Mouse (Mus musculus) heart, adult 18-20 months (tissue): ENCODE measurements at regions not wholly inside any gene's neighbourhood (a gene's known extent, or its start where the extent isn't known, plus 50 kb on each side); places are given as distances from the start of the nearest gene placed in this dataset.
A peak's percentile ranks its signal among the peaks of the same experiment; 100 is the strongest.

Source experiments
- DNase-seq, 2 experiments: peaks; one replicate each; pipeline ENCODE4 v3.0.0; 2021 to 2022; ENCODE audit warnings: mixed read lengths in 1 of 2

DNA sequence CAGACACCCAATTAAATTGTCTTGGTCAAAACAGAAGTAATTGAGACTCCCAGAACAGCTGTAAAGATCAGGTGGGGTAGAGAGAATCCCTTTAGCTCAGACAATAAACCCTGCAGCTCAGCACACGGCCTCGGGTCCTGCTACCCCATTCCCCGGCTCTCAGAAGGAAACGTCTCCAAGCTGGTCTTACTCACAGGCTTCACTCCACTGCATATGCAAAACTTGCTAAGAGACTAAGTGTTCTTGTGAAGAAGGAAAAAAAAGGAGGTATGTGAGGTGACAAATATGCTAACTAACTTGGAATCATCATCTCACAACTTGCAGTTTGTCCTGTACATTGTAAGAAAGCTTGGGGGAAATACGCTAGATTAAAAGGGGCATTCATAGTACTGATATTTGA lies 79.6 kb upstream of the Ipo5 start:
- DNase-seq, result no peak

DNA sequence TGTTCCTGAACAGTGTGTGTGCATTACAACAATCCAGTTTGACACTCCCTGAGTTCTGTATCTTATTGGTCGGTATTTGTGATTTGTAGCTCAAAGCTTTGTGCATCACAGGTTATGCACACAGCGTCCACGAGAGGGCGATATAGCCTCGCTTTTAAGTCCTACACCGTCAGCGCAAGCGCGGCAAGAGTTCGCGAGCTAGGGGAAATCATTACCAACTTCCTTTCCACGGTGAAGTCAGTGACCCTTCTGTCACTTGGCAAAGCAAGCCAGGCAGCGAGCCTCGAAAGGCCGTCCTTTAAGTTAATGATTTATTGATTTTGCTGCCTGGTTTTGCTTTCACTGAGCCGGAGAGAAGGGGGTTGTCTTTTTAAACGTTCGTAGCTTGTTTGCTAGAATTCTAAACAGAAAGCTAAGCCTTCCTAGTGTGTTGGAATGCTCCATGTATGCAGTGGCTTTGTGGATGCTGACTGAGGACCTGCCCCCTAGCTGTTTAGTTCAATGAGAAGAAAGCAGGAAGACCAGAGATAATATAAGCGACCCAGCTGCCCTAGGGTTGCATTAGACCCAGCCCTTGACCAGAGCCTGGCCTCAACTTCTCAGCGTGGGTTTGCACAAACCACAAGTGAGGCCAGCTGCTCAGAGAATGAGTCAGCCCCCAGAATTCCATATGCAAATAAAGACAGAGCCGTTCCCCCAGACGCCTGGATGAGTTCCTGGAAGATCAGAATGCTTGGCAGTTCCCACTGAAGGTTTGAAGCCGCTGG lies 79.0 kb upstream of the Ipo5 start:
- DNase-seq, result peak; percentile 92 to 94

DNA sequence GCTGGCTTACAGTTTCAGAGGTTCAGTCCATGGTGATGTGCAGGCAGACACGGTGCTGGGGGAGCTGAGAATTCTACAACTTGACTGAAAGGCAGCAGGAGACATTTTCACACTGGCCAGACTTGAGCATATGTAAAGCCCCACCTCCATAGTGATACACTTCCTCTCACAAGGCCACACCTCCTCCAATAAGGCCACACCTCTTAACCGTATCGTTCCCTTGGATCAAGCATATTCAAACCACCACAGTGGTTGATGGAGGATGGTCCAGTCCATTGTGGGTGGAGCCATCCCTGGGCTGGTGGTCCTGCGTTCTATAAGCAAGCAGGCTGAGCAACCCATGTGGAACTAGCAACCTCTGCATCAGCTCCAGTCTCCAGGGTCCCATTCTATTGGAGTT lies 76.2 kb upstream of the Ipo5 start:
- DNase-seq, result no peak

DNA sequence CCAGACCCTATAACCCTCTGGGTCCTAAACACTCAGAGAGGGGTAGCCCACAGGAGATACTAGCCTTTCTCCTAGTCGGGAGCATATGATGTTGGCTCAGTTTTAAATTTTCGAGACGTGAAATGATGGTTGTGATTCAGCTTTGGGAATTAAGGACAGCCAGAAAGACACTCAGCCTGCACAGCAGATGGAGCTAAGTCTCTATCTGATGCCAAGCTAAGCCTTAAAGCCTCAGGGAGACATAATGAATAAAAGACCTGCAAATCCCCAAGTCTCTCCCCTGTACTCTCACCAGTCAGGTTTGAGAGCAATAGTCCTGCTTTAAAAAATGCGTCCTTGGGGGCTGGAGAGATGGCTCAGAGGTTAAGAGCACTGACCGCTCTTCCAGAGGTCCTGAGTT lies 75.3 kb upstream of the Ipo5 start:
- DNase-seq, result no peak

DNA sequence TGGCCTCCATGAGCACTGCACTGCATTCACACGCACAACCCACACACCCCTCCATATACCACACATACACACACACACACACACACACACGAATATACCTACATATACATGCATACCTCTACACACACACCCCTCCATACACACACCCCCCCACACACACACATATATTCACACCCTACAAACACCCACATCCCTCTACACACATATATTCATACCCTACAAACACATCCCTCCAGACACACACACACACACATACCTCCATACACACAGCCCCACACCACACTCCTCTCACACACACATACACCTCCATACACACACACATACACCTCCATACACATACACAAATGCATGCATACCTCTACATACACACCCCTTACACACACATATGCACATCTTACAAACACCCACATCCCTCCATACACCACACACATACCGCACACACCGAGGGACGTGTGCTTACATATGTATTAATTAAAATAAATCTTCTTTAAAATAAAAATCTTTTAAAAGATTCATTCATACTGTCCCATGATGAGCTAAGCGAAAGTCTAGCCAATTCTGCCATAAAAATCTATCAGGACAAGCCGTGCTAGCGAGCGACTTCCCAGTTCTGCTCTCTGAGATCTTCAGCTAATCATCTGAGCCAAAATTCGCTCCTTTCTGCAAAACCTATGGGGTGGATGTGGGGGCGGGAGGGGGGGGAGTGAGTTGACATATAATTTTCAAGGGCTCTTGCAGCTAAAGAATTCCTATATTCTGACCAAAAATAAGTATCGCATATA lies 74.3 kb upstream of the Ipo5 start:
- no peak for DNase-seq

DNA sequence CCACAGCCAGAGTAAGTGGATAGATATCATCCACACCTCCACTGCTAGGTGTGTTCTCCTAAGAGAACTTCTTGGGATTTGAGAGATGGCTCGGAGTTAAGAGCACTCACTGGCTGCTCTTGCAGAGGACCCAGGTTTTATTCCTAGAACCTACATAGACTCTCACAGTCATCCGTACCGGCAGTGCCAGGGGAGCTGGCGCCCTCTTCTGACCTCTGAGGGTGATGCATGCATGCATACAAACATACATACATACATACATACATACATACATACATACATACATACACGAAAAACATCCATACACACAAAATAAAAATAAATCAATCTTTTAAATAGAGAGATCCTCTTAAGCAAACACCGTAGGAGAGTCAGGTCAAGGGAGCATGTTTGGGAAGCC lies 70.1 kb upstream of the Ipo5 start:
- no peak for DNase-seq

DNA sequence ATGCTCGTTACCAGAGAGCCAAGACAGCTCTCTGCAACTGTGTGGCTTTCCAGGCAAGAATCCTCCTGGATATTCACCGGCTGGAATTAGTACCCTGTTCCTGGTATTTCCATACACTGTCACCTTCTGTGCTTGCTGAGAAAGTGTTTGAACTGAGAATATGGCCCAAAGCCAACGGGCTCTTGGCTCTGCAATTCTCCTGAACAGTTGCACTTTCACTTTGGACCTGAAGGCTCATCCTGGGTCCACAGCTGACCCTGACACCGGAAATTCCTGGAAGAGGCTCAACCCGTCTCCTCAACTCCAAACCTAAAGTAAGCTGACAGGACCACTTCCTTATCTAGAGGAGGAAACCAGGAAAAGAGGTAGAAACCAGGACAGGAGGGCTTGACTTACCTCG lies 69.7 kb upstream of the Ipo5 start:
- peak; percentile 47 to 59 for DNase-seq

DNA sequence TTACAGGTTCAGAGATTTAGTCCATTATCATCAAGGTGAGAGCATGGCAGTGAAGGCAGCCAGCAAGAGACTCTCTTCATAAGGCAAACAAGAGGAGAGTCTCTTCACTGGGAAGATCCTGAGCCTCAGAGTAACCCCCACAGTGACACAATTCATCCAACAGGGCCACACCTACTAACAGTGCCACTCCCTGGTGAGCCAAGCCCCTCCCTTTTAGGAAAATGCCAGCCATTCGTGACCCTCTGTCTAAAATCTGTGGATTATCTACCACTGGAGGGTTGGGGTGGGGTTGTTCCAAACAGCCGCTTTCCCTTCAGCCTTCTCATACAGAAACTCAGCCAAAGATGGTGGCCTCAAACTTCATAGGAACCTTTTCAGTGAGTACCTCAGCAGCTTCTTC lies 65.9 kb upstream of the Ipo5 start:
- DNase-seq, result no peak

DNA sequence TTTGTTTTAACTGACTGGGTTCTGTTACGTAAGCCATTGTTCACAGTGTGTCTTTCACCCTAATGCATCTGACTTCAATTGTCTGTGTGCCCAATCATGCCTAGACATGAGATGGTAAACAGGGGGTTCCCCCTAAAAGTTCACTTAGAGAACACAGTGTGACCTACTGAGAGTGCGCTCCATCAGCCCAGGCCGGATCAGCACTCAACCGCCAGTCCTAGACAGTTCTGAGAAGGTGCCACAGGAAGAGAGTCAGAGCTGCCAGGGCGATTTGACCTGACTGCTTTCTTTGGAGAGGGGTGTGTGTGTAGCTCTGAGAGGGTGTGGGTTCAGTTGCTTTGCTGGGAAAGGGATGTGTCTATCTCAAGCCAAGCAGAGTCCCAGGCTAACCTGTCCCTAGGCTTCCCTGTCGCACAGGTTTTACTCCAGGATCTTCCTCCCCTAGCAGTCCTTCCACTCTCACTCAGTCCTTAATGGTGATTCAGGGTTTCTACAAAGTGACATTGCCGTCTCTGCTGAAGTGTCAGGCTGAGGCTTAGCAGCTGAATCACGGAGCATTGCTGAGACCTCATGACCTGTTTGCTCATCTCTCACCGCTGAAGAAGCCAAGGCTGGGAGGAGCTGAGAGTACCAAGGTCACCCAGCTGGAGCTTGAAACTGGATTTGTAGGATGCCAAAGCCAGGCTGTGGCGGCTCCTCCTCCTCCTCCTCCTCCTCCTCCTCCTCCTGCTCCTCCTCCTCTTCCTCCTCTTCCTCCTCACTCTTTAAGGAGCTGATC lies 64.8 kb upstream of the Ipo5 start:
- peak; percentile 40 to 64 for DNase-seq

DNA sequence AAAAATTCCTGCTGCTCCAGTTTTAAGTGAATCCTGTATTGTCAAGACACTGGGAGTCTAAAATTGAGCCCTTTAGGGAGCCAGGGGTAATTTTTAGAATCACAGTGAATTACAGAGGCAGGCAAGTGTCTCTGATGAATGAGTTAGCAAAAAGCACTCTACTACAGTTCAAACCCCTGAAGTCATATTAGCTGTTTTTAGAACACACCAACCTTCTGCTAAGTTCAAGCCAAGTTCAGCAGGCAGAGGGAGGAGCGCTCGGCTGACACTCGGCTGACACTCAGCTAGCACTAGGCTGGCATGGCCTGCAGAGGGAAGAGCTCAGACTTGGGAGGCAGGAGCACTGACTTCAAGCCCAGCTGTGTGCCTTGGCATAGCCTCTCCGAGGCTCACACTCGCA lies 64.0 kb upstream of the Ipo5 start:
- DNase-seq, result peak; percentile 61 to 80

DNA sequence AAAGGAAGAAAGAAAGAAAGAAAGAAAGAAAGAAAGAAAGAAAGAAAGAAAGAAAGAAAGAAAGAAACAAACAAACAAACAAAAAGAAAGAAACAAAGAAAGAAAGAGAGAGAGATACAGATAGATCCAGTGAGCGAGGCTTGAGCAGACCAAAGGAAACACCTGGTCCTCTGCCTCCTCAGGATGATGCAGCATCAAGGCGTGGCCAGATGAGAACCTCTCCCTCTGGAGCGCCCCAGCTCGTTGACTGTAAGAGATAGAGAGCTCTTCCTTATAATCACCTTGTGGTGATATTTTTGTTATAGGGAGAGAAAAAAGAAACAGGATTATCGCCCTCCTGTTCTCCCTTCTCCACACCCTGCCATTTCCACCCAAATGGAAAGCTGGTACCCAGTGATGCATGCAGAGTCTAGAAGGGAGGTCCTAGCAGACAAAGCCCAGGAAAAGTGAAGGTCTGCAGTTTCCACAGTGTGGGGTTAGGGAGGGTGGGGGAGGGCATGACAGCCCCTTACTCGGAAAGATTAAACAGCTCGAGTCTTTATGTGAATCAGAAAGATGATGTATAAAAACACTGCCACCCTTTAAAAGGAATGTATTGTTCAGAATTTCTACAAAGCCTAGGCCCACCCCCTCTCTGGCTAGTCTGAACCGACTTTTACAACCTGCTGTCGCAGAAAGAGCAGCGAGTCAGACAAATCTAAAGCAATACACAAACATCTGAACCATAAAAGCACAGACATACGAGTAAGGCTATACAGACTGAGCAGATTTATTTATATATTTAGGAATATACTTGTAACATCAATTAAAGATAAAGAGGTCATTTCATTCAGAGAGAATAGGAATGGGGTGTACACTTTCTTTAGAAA lies 62.7 kb upstream of the Ipo5 start:
- no peak for DNase-seq

DNA sequence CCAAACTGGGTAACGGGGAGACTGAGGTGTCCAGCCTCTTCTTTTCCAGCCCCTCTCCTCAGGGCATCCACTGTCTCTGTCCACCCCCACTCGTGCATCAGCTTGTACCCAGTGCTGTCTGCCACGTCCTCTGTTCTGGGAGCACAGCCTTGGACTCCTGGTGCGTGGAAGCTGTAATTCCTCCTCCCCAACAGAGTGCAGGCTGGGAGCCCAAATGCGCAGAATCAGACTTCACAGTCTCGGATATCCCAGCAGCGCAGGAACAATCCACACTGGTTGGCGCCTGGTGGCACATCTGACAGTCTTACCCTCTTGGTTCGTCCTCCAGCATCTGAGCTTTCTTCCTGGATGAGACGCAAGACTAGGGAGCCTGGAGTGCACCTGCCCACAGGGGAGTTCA lies 61.9 kb upstream of the Ipo5 start:
- no peak for DNase-seq

DNA sequence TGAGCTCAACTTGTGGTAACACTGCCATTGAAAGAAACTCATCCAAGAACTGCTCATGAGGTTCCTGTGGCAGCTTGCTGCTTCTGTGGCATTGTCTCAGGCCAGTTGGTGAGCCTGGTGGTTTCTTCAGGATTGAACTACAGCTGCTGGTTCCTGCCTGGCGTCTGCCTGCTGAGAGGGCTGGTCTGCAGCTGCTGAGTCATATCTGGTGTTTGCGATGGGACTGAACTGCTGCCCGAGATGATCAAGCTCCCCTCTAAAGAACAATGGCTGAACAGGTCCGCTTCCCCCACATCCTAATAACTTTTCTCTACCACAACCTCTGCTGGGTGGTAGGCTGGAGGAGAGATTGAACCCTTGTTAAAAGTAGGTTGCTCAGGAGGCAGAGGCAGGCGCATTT lies 57.4 kb upstream of the Ipo5 start:
- DNase-seq, result no peak

DNA sequence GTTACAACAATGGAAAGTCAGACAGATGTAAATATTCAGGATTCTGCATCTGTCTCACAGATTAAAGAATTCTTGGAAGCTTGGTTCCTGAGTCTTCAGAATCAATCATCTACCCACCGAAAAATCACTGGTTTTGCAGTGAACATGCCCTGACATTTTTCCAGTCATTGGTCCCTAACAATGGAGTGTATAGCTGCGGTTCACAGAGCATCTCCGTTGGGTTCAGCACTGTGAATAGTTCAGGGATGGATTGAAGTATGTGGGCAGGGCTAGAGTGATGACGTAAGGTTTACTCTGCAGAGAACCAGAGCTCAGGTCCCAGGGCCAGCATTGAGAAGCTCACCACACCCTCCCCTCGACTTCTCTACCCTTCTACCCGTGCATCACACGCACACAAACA lies 56.5 kb upstream of the Ipo5 start:
- no peak for DNase-seq

DNA sequence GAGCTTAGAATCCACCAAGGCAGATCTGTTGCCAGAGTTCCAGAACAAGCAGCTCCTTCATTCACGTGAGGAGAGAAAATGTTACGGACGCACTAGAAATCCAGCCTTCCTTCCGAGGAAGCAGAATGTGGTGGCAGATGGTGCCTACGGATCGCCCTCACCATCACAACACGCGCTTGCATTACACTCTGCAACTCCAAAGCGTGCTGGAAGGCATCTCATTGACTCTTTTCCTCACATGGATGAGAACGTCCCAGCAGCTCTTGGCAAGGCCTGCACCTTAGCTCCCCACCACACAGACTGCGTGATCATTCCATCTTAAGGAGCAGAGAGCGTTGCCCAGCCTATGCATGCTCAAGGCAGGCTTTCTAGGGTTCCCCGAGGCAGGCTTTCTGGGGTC lies 55.8 kb upstream of the Ipo5 start:
- no peak for DNase-seq
